Mouse (Mus musculus): ENCODE data around the gene Slc9b1. TPM values are rescaled to one million over a fixed set of nuclear protein-coding genes. Genes with fewer than 3 reads are reported as not detected.

The Slc9b1 gene
- 3.0 TPM for polyA plus RNA-seq (2014; fragmentation: Illumina TruSeq; extraction: RNeasy Lipid Tissue Mini Kit (QIAGEN cat#74804))

DNA sequence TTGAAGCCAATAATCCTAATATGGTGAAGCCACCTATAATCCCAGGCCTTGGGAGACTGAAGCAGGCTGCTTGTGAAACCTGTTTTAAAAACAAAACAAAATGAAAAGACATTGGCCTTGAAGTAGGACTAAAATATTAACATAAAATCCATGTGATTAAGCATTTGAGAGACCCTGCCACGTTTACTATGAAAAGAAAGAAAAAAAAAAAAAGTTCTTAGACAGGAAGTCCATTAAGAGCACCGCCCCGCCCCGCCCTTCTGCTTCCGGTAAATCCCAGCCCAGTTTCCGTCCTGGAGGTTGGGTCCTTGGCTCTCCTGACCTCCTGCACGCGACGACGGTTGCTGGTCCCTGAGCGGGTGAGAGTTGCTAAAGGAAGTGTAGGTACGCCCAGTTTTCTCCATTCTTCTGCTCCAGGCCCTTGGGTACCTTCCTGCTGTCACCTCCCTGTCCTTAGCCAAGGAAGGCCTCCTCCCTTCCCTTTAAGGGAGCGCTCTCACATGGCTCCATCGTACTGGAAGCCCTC lies at the start of gene Slc9b1:
TSS of gene Slc9b1 (plus strand) at position 291 of the 526 bp plus-strand sequence.

DNA sequence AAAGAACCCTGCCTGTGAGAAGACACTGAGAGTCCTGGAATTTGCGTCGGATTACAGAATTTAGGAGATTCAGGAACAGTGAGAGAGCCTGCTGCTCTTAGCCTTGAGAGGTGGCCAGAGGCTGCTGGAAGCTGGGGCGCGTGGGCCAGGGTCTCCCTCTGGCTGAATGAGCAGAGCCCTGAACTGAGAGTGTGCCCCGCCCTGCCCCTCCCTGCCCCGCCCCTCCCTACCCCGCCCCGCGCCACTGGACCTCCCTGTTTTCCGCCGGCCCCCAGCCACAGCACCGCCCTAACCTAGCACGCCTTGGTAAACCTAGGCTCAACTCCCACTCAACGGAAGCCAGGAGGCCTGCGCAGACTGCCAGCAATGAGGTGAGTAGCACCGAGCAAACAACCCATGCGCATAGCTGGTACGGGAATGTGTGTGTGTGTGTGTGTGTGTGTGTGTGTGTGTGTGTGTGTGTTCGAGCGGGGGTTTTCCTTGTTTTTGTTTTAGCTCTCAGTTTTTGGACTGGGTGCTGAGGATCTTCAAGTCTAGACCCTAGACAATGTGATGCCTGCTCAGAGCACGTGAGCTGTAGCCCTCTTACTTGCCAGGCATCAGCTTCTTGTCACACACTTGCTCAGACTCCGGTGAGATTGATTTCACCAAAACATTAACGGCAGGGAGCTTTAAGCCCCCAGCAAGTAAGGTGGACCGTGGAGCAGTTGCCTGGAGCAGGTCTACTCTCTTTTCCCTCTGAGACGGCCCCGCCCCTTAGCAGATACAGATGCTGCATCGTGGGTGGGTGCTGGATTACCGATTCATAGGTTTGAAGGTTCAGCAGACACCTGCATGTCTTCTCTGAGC lies 40.2 kb upstream of the Slc9b1 start, which contains the start of gene Slc9b2:
TSS of gene Slc9b2 (plus strand) at position 290 of the 849 bp plus-strand sequence.

DNA sequence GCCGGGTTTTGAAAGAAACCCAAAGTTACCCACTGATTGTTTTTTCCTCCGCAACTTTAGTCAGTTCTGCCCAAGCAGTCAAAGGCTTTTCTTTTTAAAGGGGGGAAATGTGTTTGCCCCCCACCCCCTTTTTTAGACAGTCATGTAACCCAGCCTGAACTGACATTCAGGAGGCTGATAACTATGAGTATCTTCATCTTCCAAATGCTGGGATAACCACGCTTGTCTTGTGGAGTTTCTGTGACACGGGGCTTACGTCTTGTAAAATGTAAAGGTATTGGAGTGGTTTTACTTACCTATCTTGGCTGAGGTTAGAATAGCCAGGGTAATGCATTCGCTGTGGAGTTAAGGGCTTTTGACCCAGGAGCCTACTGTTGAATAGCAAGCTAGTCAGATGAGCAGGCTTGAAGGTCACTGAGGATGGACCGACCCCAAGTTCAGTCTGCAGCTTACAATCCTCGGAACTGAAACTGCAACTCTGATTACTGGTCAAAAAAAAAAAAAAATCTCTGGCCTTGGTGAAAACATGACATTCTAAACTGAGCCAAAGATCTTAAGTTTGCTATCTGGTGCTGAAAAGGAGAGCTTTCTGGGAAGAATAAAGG lies 75.9 kb downstream of the Slc9b1 start, which contains the start of gene Cisd2:
TSS of gene Cisd2 (minus strand) at position 318 of the 605 bp plus-strand sequence.

DNA sequence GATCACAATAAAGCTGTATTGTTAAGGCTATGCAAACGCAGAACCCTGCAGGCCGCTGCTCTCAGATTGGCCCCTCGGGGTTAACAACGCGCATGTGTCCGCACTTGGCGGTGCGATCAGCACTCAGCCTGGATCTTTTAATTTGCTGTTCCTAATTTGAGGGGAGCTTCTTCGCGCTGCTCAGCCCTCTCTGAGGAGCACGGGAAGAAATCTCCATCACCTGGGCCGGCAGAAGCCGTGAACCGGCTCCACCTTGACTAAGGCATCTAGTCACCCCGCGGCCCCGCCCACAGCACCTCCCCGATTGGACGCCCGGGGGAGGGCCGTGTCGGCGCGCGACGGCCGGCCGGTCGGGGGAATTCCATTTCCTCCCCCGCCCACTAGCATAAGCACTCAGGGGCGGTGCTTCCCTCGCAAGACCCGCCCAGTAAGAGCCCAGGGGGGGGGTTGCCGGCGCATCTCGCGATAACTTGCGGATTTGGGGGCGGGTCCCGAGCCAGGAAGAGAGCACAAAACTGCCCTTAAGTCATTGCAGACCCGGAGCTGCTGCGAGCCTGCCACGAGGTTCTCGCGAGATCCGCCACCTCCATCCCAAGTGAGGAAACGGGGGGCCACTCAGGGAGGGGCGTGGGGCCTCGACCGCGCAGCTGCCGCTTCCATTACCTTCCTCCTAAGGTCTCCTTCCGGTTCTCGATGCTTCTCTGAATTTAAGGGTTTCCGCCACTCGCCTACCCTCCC lies 90.1 kb downstream of the Slc9b1 start, which contains the start of gene Ube2d3:
TSS of gene Ube2d3 (plus strand) at position 392 of the 738 bp plus-strand sequence.

Other genes starting within 250 kb of the Slc9b1 start
- 31.0 TPM for gene Cenpe, start 135.5 kb upstream of the Slc9b1 start, polyA plus RNA-seq (2014; fragmentation: Illumina TruSeq; extraction: RNeasy Lipid Tissue Mini Kit (QIAGEN cat#74804))
- 4.2 TPM for gene Bdh2, start 66.8 kb upstream of the Slc9b1 start, polyA plus RNA-seq (2014; fragmentation: Illumina TruSeq; extraction: RNeasy Lipid Tissue Mini Kit (QIAGEN cat#74804))
- gene Slc9b2, start 40.3 kb upstream of the Slc9b1 start, polyA plus RNA-seq (2014; fragmentation: Illumina TruSeq; extraction: RNeasy Lipid Tissue Mini Kit (QIAGEN cat#74804)): 2.7 TPM
- gene Cisd2, start 75.9 kb downstream of the Slc9b1 start, polyA plus RNA-seq (2014; fragmentation: Illumina TruSeq; extraction: RNeasy Lipid Tissue Mini Kit (QIAGEN cat#74804)): 96.2 TPM
- 1,779 TPM for gene Ube2d3, start 90.1 kb downstream of the Slc9b1 start, polyA plus RNA-seq (2014; fragmentation: Illumina TruSeq; extraction: RNeasy Lipid Tissue Mini Kit (QIAGEN cat#74804))
- gene Manba, start 137.6 kb downstream of the Slc9b1 start, polyA plus RNA-seq (2014; fragmentation: Illumina TruSeq; extraction: RNeasy Lipid Tissue Mini Kit (QIAGEN cat#74804)): 22.8 TPM

Measured in ovary, adult 10 weeks (tissue).